Mouse (Mus musculus): ENCODE data around the gene Lrrfip1.

DNA sequence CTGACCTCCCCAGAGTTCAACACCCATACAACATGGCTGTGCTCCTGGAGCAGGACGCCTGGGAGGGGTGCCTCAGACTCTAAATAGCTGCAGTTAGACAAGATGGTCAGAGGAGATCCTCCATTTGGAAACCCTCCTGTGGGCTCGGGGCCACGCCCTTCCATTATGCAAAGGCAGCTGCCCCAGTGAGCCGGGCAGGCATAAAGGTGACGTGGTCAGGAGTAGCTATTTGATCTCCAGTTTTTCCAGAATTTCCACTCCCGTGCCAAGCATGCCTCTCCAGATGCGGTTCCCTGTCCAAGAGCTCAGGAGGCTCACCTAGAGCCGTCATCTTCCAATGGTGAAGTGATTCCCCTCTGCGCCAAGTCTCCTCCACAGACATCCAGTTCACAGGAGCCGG, 45.6 kb downstream of the Lrrfip1 start:
- TF ChIP-seq CTCF (IDR thresholded peaks at IDR 0.05; ENCODE audit: low read depth, low read length) (no peak), POLR2A (IDR thresholded peaks at IDR 0.05; ENCODE audit: insufficient read depth, low read length) (no peak), EP300 (IDR thresholded peaks at IDR 0.05; ENCODE audit: insufficient read depth, low read depth, low read length) (peak; percentile 55; the same call in 1 of the 2 replicates)

Data from ES-Bruce4 (cell line).